Mouse (Mus musculus) liver, adult 2 months (tissue): ENCODE measurements around the gene Dlgap4.

Source experiments
- CTCF ChIP-seq: fragments of 200-500 bp; IDR thresholded peaks from 2 replicates; pipeline ENCODE4 v1.5.1; 2011; ENCODE audit warnings: low read depth, low read length, control low read depth
- POLR2A ChIP-seq: fragments of 200-500 bp; IDR thresholded peaks from 2 replicates; pipeline ENCODE4 v1.6.1; 2011; ENCODE audit warnings: low read length, control low read depth; ENCODE audit not compliant: insufficient read depth; ENCODE audit errors: extremely low read depth

GRCm38 (mm10) chr2:156642931-156643330 lies 29.4 kb downstream of the Dlgap4 start:
- TF ChIP-seq POLR2A (no peak), CTCF (no peak)
